Mouse (Mus musculus): ENCODE data around the gene Colq. TPM values are rescaled to one million over a fixed set of nuclear protein-coding genes. Genes with fewer than 3 reads are reported as not detected.

Gene Colq
- polyA plus RNA-seq, 1 experiment from 2014 or later: 0.25 TPM

- H3K4me3 ChIP-seq: no peak overlapping the region
- no peak overlapping the region for H3K27ac ChIP-seq (replicated peaks)
- H3K4me2 ChIP-seq: no peak overlapping the region
- 75% methylated on average over 9 of the region's 9 CpGs for WGBS
- no peaks in the 10 kb centered on the region for H3K9me3 ChIP-seq
- no peaks in the 10 kb centered on the region for H3K36me3 ChIP-seq
- H3K9ac ChIP-seq: no peak overlapping the region
- no peak for ATAC-seq (ENCODE audit: low read depth)
- H3K4me1 ChIP-seq (replicated peaks): peaks cover 12% of the 10 kb centered on the region
- H3K27me3 ChIP-seq: no peaks in the 10 kb centered on the region
Measured at GRCm38 (mm10) chr14:31572561-31573175, 18.5 kb downstream of the Colq start.

GRCm38 (mm10) chr14:31571419-31571818 is 19.7 kb downstream of the Colq start:
- Histone ChIP-seq H3K9me3 (no peaks in the 10 kb centered on the region), H3K9ac (no peak overlapping the region), H3K4me3 (no peak overlapping the region), H3K4me2 (no peak overlapping the region), H3K36me3 (no peaks in the 10 kb centered on the region), H3K4me1 (replicated peaks) (peaks cover 12% of the 10 kb centered on the region), H3K27me3 (no peaks in the 10 kb centered on the region), H3K27ac (replicated peaks) (no peak overlapping the region)
- 92% methylated on average over 5 of the region's 5 CpGs for WGBS
- no peak for ATAC-seq (ENCODE audit: low read depth)

GRCm38 (mm10) chr14:31570131-31570951 is 20.8 kb downstream of the Colq start:
- 70% methylated on average over 6 of the region's 6 CpGs for WGBS
- no peak for ATAC-seq (ENCODE audit: low read depth)

GRCm38 (mm10) chr14:31569151-31569631 is 22.0 kb downstream of the Colq start:
- Histone ChIP-seq H3K27ac (replicated peaks) (no peak overlapping the region), H3K4me1 (replicated peaks) (peaks cover 12% of the 10 kb centered on the region), H3K4me2 (no peak overlapping the region), H3K9ac (no peak overlapping the region), H3K9me3 (no peaks in the 10 kb centered on the region), H3K27me3 (no peaks in the 10 kb centered on the region), H3K36me3 (no peaks in the 10 kb centered on the region), H3K4me3 (no peak overlapping the region)
- 56% methylated on average over 7 of the region's 7 CpGs for WGBS
- ATAC-seq (ENCODE audit: low read depth): no peak; the same call in 1 of the 2 replicates

More at GRCm38 (mm10) chr14:31570131-31570951, 20.8 kb downstream of the Colq start:
- Histone ChIP-seq H3K9me3 (no peaks in the 10 kb centered on the region), H3K4me3 (no peak overlapping the region), H3K27me3 (no peaks in the 10 kb centered on the region), H3K36me3 (no peaks in the 10 kb centered on the region), H3K27ac (replicated peaks) (no peak overlapping the region), H3K9ac (no peak overlapping the region), H3K4me1 (replicated peaks) (peaks cover 12% of the 10 kb centered on the region), H3K4me2 (no peak overlapping the region)

GRCm38 (mm10) chr14:31565478-31566212 is 25.5 kb downstream of the Colq start:
- Histone ChIP-seq H3K27me3 (no peaks in the 10 kb centered on the region), H3K27ac (replicated peaks) (no peak overlapping the region), H3K36me3 (no peaks in the 10 kb centered on the region), H3K4me2 (no peak overlapping the region), H3K4me3 (no peak overlapping the region), H3K9me3 (no peaks in the 10 kb centered on the region), H3K9ac (no peak overlapping the region), H3K4me1 (replicated peaks) (peaks cover 12% of the 10 kb centered on the region)
- no peak for ATAC-seq (ENCODE audit: low read depth)
- WGBS: 78% methylated on average over 9 of the region's 9 CpGs

GRCm38 (mm10) chr14:31564452-31565179 is 26.5 kb downstream of the Colq start:
- no peak for ATAC-seq (ENCODE audit: low read depth)
- Histone ChIP-seq H3K27me3 (no peaks in the 10 kb centered on the region), H3K4me2 (no peak overlapping the region), H3K4me3 (no peak overlapping the region), H3K9ac (no peak overlapping the region), H3K9me3 (no peaks in the 10 kb centered on the region), H3K36me3 (no peaks in the 10 kb centered on the region), H3K27ac (replicated peaks) (no peak overlapping the region), H3K4me1 (replicated peaks) (peaks cover 11% of the 10 kb centered on the region)
- 47% methylated on average over 6 of the region's 6 CpGs for WGBS

GRCm38 (mm10) chr14:31560886-31561285 is 30.3 kb downstream of the Colq start:
- H3K9ac ChIP-seq: no peak overlapping the region
- H3K27ac ChIP-seq (replicated peaks): no peak overlapping the region
- peaks cover 2% of the 10 kb centered on the region; the same call in 1 of the 2 replicates for H3K4me1 ChIP-seq (replicated peaks)
- H3K4me3 ChIP-seq: no peak overlapping the region
- no peak overlapping the region for H3K4me2 ChIP-seq
- H3K27me3 ChIP-seq: no peaks in the 10 kb centered on the region
- no peak for ATAC-seq (ENCODE audit: low read depth)
- 69% methylated on average over 5 of the region's 5 CpGs for WGBS
- H3K36me3 ChIP-seq: no peaks in the 10 kb centered on the region
- H3K9me3 ChIP-seq: no peaks in the 10 kb centered on the region

- Histone ChIP-seq H3K4me2 (no peak overlapping the region), H3K4me3 (no peak overlapping the region), H3K27ac (replicated peaks) (no peak overlapping the region), H3K36me3 (no peaks in the 10 kb centered on the region), H3K4me1 (replicated peaks) (peaks cover 5% of the 10 kb centered on the region; the same call in 1 of the 2 replicates), H3K9me3 (no peaks in the 10 kb centered on the region), H3K27me3 (no peaks in the 10 kb centered on the region), H3K9ac (no peak overlapping the region)
- WGBS: 57% methylated on average over 5 of the region's 5 CpGs
- no peak for ATAC-seq (ENCODE audit: low read depth)
Measured at GRCm38 (mm10) chr14:31559216-31559615, 31.9 kb downstream of the Colq start.

- no peaks in the 10 kb centered on the region for H3K27me3 ChIP-seq
- no peak overlapping the region for H3K9ac ChIP-seq
- H3K4me1 ChIP-seq (replicated peaks): peaks cover 5% of the 10 kb centered on the region; the same call in 1 of the 2 replicates
- H3K4me3 ChIP-seq: no peak overlapping the region
- H3K4me2 ChIP-seq: no peak overlapping the region
- H3K27ac ChIP-seq (replicated peaks): no peak overlapping the region
- ATAC-seq (ENCODE audit: low read depth): no peak
- H3K36me3 ChIP-seq: no peaks in the 10 kb centered on the region
- 72% methylated on average over 9 of the region's 9 CpGs for WGBS
- no peaks in the 10 kb centered on the region for H3K9me3 ChIP-seq
Measured at GRCm38 (mm10) chr14:31557784-31558183, 33.4 kb downstream of the Colq start.

GRCm38 (mm10) chr14:31557273-31557672 is 33.9 kb downstream of the Colq start:
- ATAC-seq (ENCODE audit: low read depth): no peak

GRCm38 (mm10) chr14:31556526-31557260 is 34.5 kb downstream of the Colq start:
- no peaks in the 10 kb centered on the region for H3K36me3 ChIP-seq
- ATAC-seq (ENCODE audit: low read depth): no peak
- H3K4me2 ChIP-seq: no peak overlapping the region
- peaks cover 5% of the 10 kb centered on the region; the same call in 1 of the 2 replicates for H3K4me1 ChIP-seq (replicated peaks)
- no peaks in the 10 kb centered on the region for H3K27me3 ChIP-seq
- WGBS: 88% methylated on average over 9 of the region's 9 CpGs
- H3K9me3 ChIP-seq: no peaks in the 10 kb centered on the region
- no peak overlapping the region for H3K9ac ChIP-seq
- H3K4me3 ChIP-seq: no peak overlapping the region
- H3K27ac ChIP-seq (replicated peaks): no peak overlapping the region

More at GRCm38 (mm10) chr14:31557273-31557672, 33.9 kb downstream of the Colq start:
- no peak overlapping the region for H3K4me3 ChIP-seq
- H3K4me1 ChIP-seq (replicated peaks): peaks cover 5% of the 10 kb centered on the region; the same call in 1 of the 2 replicates
- H3K4me2 ChIP-seq: no peak overlapping the region
- no peaks in the 10 kb centered on the region for H3K36me3 ChIP-seq
- H3K27ac ChIP-seq (replicated peaks): no peak overlapping the region
- H3K27me3 ChIP-seq: no peaks in the 10 kb centered on the region
- H3K9ac ChIP-seq: no peak overlapping the region
- no peaks in the 10 kb centered on the region for H3K9me3 ChIP-seq
- 87% methylated on average over 8 of the region's 8 CpGs for WGBS
